Mouse (Mus musculus): ENCODE results near the gene Syne1.

Gene Syne1

GRCm38 (mm10) chr10:5008795-5009366, 542.4 kb downstream of the Syne1 start:
- in situ Hi-C loops (cut with MboI; ENCODE audit: low pct_unique_long_range_greater_than_20kb in 1 of 2, low sequenced_read_pairs in 2 of 2, unreplicated experiment in 1 of 2), result no loop called here

- in situ Hi-C loops (cut with MboI; ENCODE audit: low pct_unique_long_range_greater_than_20kb in 1 of 2, low sequenced_read_pairs in 2 of 2, unreplicated experiment in 1 of 2), result no loop called here
These were observed 554.7 kb downstream of the Syne1 start for GRCm38 (mm10) chr10:4996592-4996991.

- in situ Hi-C loops (cut with MboI; ENCODE audit: low pct_unique_long_range_greater_than_20kb in 1 of 2, low sequenced_read_pairs in 2 of 2, unreplicated experiment in 1 of 2), result no loop called here
These were observed 557.5 kb downstream of the Syne1 start for GRCm38 (mm10) chr10:4993802-4994201.

GRCm38 (mm10) chr10:4983919-4984318, 567.4 kb downstream of the Syne1 start:
- in situ Hi-C loops (cut with MboI; ENCODE audit: low pct_unique_long_range_greater_than_20kb in 1 of 2, low sequenced_read_pairs in 2 of 2, unreplicated experiment in 1 of 2), result no loop called here

GRCm38 (mm10) chr10:4977374-4977773, 573.9 kb downstream of the Syne1 start:
- in situ Hi-C loops (cut with MboI; ENCODE audit: low pct_unique_long_range_greater_than_20kb in 1 of 2, low sequenced_read_pairs in 2 of 2, unreplicated experiment in 1 of 2), result no loop called here

GRCm38 (mm10) chr10:4976557-4976956, 574.7 kb downstream of the Syne1 start:
- in situ Hi-C loops (cut with MboI; ENCODE audit: low pct_unique_long_range_greater_than_20kb in 1 of 2, low sequenced_read_pairs in 2 of 2, unreplicated experiment in 1 of 2), result no loop called here

GRCm38 (mm10) chr10:4974246-4974645, 577.0 kb downstream of the Syne1 start:
- in situ Hi-C loops (cut with MboI; ENCODE audit: low pct_unique_long_range_greater_than_20kb in 1 of 2, low sequenced_read_pairs in 2 of 2, unreplicated experiment in 1 of 2), result no loop called here

- in situ Hi-C loops (cut with MboI; ENCODE audit: low pct_unique_long_range_greater_than_20kb in 1 of 2, low sequenced_read_pairs in 2 of 2, unreplicated experiment in 1 of 2), result no loop called here
These were observed 579.3 kb downstream of the Syne1 start for GRCm38 (mm10) chr10:4972026-4972425.

GRCm38 (mm10) chr10:4971586-4971985, 579.7 kb downstream of the Syne1 start:
- in situ Hi-C loops (cut with MboI; ENCODE audit: low pct_unique_long_range_greater_than_20kb in 1 of 2, low sequenced_read_pairs in 2 of 2, unreplicated experiment in 1 of 2), result no loop called here

- in situ Hi-C loops (cut with MboI; ENCODE audit: low pct_unique_long_range_greater_than_20kb in 1 of 2, low sequenced_read_pairs in 2 of 2, unreplicated experiment in 1 of 2), result no loop called here
These were observed 580.1 kb downstream of the Syne1 start for GRCm38 (mm10) chr10:4971156-4971555.
